Mouse (Mus musculus) thymus, postnatal 0 days (tissue): ENCODE measurements at regions not wholly inside any gene's neighbourhood (a gene's known extent, or its start where the extent isn't known, plus 50 kb on each side); places are given as distances from the start of the nearest gene placed in this dataset.

Experiments
- DNase-seq: peaks from one replicate; pipeline ENCODE4 v3.0.0-alpha.2; 2015; ENCODE audit warnings: low spot score

GRCm38 (mm10) chr12:39840615-39841014 lies 197.2 kb downstream of the Arl4a start:
- DNase-seq, result no peak

DNA sequence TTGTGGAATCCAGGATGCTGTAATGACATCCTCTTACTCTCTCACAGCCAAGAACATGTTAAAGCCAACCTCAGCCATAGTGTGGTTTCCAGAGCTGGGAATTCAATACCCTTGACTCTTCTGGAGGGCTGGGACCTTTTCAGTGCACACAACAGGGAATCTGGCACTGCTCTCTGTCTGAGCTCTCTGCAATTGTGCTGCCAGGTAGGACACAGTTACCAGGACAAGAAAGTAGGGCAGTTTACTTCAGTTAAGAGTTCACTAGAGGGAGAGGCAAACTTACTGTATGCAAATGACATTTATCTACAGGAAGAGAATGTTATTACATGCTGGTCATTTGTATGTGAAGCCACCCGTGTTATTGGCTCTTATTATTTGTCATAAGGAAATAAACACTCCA lies 197.6 kb downstream of the Arl4a start:
- DNase-seq, result no peak

DNA sequence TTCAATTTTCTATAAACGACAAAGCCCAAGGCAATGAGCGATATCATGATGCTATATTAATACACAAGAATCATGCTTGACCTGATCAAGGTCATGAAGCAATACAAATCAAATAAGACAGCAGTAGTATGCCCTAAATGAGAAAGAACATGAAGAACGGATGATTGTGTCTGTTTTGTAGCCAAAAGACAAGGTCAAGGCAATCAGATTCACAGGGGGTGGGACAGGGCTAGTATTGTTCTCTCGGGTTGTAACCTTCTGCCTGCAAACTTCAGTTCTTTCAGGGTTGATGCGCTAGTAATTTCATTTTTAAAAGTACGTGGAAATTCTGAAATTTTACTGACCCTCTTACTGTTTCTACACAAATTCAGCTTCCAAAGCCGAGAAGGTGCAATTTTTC lies 206.7 kb downstream of the Arl4a start:
- DNase-seq, result no peak

GRCm38 (mm10) chr12:39830530-39830929 lies 207.3 kb downstream of the Arl4a start:
- no peak for DNase-seq

- DNase-seq, result no peak
Measured at GRCm38 (mm10) chr12:39822671-39823070, 215.2 kb downstream of the Arl4a start.

GRCm38 (mm10) chr12:39801536-39801935 lies 236.3 kb downstream of the Arl4a start:
- DNase-seq, result no peak

DNA sequence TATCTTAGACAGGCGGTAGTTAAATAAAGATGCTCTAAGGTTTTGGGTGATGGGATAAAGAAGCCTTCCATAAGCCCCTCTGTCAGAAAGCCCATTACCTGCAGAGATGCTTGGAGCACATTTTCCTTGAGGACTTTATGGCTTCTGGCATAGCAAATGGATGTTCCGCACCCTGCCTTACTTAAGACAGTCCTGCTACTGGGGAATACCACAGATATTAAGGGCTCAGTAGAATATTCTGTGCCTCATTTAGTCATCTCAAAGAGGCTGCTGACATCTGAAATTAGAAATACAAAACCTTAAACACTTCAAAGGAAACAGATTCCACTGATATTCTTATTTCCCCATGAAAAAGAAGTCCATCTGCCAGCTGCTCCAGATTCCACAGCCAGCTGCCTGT lies 240.0 kb downstream of the Arl4a start:
- no peak for DNase-seq

- DNase-seq, result no peak
Measured at GRCm38 (mm10) chr12:39796939-39797338, 240.9 kb downstream of the Arl4a start.

DNA sequence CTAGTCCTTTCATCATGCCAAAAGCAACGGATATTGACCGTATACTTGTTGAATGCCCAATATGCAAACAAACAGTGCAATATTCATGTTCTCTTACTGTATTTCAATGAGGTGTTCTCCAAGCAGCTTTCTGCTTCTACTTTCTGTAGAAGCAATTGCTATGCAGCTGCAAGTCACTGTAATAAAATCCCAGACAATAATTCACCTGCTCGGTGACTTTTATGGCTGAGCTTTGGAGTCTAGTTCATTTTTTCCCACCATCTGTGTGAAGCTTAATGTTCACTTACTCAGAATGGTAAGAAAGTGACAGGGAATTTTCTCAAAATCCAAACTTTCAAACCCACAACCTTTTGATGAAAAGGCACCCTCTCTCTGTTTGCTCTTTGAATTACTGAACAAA lies 252.8 kb downstream of the Arl4a start:
- DNase-seq, result no peak

DNA sequence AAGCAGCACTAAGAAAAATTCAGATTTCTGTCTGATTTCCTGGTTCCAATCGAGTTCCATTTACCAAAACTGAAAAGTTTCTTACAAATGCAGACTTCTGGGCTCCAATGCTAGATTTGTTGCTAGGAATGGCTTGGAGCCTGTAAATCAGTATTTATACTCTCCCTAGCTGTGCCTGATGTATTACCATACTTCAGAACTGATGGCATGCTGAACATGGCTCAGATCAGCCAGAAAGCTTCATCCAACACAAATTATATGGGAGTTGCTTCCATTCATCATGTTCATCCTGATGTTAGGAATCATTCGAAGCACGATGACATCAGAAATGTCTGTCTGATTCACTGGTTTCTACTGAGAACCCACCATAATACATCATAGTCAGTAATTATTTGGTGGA lies 253.3 kb downstream of the Arl4a start:
- no peak for DNase-seq

DNA sequence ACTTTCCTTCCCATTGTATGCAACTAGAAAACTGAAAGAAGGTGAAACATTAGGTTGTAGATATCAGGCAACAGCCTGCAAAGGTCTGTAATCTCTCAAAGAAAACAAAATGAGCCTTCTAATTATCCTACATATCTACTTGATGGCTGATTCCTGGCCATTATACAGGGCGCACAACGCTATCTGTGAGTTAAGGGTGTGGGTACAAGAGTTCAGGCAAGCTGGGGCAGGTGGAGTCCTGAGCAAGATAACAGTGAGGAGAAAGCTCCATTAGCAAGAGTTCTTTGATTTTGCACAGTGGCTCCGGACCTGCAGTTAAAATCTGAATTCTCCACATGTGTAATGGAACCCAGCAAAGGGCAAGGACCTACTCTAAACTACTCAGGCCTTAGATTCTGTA lies 261.7 kb downstream of the Arl4a start:
- DNase-seq, result no peak

DNA sequence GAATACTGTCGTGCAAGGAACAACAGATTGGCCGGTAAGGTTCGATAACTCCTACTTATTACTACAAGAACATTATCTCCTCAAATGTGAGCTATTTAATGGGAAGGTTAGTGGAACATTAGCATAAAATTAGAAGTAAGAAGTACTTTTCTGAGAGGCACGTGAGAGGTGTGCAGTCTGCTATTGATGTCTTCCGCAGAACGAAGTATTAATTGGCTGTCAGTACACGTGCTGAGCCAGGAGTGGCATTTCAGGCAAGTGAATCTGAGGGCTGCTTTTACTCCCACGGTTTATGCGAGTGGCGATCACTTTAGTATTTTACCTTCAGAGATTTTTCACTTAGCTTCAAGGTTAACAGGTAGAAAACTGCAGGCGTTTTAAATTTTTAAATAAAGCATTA lies 270.8 kb downstream of the Arl4a start:
- no peak for DNase-seq

- DNase-seq, result no peak
Measured at GRCm38 (mm10) chr12:39763529-39763928, 274.3 kb downstream of the Arl4a start.

DNA sequence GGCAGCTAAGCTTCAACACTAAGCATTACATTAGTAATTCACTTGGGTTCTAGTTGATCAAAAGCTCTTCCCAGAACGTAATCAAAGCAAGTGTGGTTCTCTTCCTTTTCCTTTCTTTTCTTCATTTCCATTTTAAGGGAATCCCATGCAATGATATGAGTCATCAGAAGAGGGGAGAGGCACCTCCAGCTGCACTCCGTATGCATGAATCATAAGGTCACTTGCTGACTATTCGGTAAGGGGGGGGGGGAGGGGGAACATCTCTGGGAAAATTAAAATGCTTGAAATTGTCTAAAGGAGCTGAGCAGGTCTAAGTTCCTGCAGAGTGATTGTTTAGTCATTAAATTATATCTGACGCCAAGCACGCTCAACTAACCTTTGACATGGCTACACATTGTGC lies 275.9 kb downstream of the Arl4a start:
- DNase-seq, result no peak

GRCm38 (mm10) chr12:39761326-39761725 lies 276.5 kb downstream of the Arl4a start:
- DNase-seq, result no peak

GRCm38 (mm10) chr12:39757975-39758374 lies 279.9 kb downstream of the Arl4a start:
- no peak for DNase-seq

DNA sequence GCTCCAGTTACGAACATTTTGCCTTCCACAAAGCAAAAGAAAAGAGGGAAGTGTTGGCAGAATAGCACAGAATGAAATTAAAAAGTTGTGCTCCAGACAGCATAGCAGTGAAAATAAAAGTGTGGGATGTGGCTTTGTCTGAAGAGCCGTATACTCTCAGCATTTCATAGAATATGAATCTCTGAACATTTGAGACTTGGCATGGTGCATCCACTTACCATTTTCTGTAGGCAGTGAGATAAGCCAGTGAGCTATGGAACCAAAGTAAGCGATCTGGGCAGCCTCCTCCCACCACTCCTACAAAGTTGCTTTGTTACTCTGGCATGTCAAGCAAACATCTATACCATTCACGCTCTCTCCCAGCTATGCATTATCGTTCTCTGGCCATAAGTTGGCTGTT lies 286.0 kb downstream of the Arl4a start:
- DNase-seq, result no peak

GRCm38 (mm10) chr12:39742156-39743063 lies 295.4 kb downstream of the Arl4a start:
- no peak for DNase-seq

DNA sequence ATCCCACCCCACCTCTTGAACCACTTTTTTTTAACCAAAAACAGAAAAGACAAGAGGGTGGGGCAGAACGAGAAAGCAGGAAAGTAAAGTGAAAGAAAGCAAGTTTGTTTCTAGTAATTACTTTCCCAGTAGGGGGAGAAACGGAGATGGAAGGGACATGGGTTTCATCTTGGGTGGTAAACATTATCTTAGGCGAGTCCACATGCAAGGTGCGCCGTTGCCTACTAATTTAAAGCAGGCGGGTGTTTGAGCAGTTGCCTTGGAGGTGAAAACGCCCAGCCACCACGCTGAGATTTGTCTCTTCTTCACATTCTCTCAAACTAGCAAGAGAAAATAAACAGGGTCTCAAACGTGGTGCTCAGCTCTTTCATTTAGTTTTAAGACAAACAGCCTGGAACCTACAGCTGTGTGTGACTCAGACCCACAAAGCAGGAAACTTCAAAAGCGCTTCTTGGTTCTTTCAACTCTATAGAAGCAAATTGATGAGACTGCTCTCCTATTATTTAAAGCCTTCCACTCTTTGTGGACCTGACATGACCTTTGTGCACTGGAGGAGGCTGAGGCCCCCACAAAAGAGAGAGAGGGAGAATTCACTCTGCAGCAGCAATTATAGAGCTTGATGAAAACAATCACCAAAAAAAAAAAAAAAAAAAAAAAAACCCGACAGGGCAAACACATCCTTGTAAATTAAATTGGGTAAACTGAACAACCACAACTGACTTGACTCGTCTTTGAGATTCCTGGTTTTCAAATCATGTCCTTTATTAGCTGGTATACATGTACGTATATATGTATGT lies 296.6 kb downstream of the Arl4a start:
- no peak for DNase-seq

DNA sequence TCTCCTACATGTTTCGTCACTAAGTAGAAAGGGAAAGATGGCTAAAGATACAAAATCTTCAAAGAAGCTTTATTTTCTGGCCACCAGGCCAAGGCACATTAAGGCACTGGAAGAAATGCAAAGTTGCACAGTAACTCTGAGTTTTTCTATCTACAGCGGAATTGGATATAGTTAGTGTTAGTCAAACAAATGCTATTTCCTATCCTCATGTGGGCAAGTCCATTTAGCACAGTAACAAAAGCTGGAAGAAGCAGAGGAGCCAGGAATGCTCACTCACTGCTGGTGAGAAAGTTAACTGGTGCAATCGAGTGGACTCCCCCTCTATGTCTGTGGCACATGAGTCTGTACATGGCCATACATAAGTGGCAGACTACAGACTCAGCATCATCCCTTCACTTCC lies 300.9 kb downstream of the Arl4a start:
- no peak for DNase-seq

GRCm38 (mm10) chr12:39736097-39736920 lies 301.5 kb downstream of the Arl4a start:
- DNase-seq, result no peak

- DNase-seq, result no peak
Measured at GRCm38 (mm10) chr12:39734176-39734575, 303.6 kb downstream of the Arl4a start.
